11 mouse cellular contexts compared by ENCODE assay signal in genomic region chr3:102471251-102471650, GRCm38 (mm10). TPM values are rescaled to one million over a fixed set of nuclear protein-coding genes. Genes with fewer than 3 reads are reported as not detected.
DNase-seq lines count a peak whose midpoint lies in the region; ATAC-seq and TF ChIP-seq lines count a peak whose summit lies in the region.
"Had no signal": no experiment of that assay in that cellular context is flagged by ENCODE, and none has a peak within 500 bp of the region (broad histone marks: within the 10 kb centered on the region; RNA-seq: fewer than 3 reads in every experiment).

No protein-coding gene starts in this region.

- WGBS in kidney, adult 2 months = 42% methylated on average over 5 of the region's 5 CpGs
- WGBS in embryonic facial prominence, embryonic 10.5 days = 67% methylated on average over 5 of the region's 5 CpGs
- 42% methylated on average over 5 of the region's 5 CpGs for WGBS in limb, embryonic 14.5 days
- 54% methylated on average over 5 of the region's 5 CpGs for WGBS in liver, postnatal 0 days (ENCODE audit: insufficient replicate concordance)

- DNase-seq in kidney, adult 2 months = no peak
- no peak for DNase-seq in kidney, adult 8-10 months
- DNase-seq in embryonic facial prominence, embryonic 10.5 days (ENCODE audit: low spot score) = no peak
- no peak for DNase-seq in limb, embryonic 14.5 days (ENCODE audit: low spot score)
- no peak for DNase-seq in embryo, embryonic 11 days
- DNase-seq in liver, postnatal 0 days = no peak
- DNase-seq: cerebellum, adult 8-10 months; kidney, adult 11 months; left cerebral cortex, postnatal 4 days had no signal

- H3K27ac ChIP-seq in kidney, adult 2 months (ENCODE audit: insufficient read depth, low read depth, low read length) = no peak overlapping the region
- no peak overlapping the region for H3K27ac ChIP-seq in embryonic facial prominence, embryonic 10.5 days (replicated peaks)
- no peak overlapping the region for H3K27ac ChIP-seq in limb, embryonic 14.5 days (replicated peaks; ENCODE audit: low read depth, low read length)
- no peak overlapping the region for H3K27ac ChIP-seq in liver, postnatal 0 days (ENCODE audit: low read depth)

- ATAC-seq in limb, embryonic 14.5 days (ENCODE audit: low FRiP score, low read depth) = no peak
- ATAC-seq in liver, postnatal 0 days = no peak

- H3K79me2 ChIP-seq in C2C12 (ENCODE audit: control insufficient read depth, insufficient read depth) = peaks cover 64% of the 10 kb centered on the region

- H3K79me3 ChIP-seq in C2C12 (ENCODE audit: low read depth) = peaks cover 55% of the 10 kb centered on the region

- H3K4me3 ChIP-seq in kidney, adult 2 months (ENCODE audit: insufficient read depth, low read depth, low read length) = peak overlapping the region; percentile 30; the same call in 1 of the 2 replicates
- peak overlapping the region; percentile 62 for H3K4me3 ChIP-seq in C2C12 (ENCODE audit: insufficient read depth, poor library complexity, severe bottlenecking)
- H3K4me3 ChIP-seq in embryonic facial prominence, embryonic 10.5 days = peak overlapping the region; percentile 61; the same call in 1 of the 2 replicates
- H3K4me3 ChIP-seq in limb, embryonic 14.5 days (replicated peaks; ENCODE audit: low read length) = peak overlapping the region; percentile 49
- no peak overlapping the region for H3K4me3 ChIP-seq in liver, postnatal 0 days (ENCODE audit: low read depth, low read length)
- H3K4me3 ChIP-seq: megakaryocyte, embryonic 14.5 days had no signal

- H3K9me3 ChIP-seq in embryonic facial prominence, embryonic 10.5 days = no peaks in the 10 kb centered on the region
- H3K9me3 ChIP-seq in limb, embryonic 14.5 days (ENCODE audit: control insufficient read depth, low read length) = no peaks in the 10 kb centered on the region
- H3K9me3 ChIP-seq in liver, postnatal 0 days (ENCODE audit: low read length) = no peaks in the 10 kb centered on the region

- no peak for TF ChIP-seq CTCF in kidney, adult 2 months (conservative IDR thresholded peaks at IDR 0.05; ENCODE audit: insufficient read depth, insufficient read length, low read depth, low read length)
- no peak for TF ChIP-seq CTCF in C2C12 (IDR thresholded peaks at IDR 0.05; ENCODE audit: control insufficient read depth, insufficient read depth, insufficient read length)
- TF ChIP-seq CTCF in liver, postnatal 0 days (IDR thresholded peaks at IDR 0.05; ENCODE audit: low read depth) = no peak

- TF ChIP-seq POLR2A in kidney, adult 2 months (IDR thresholded peaks at IDR 0.05; ENCODE audit: low read depth, low read length) = no peak
- TF ChIP-seq POLR2A in limb, embryonic 14.5 days (IDR thresholded peaks at IDR 0.05; ENCODE audit: borderline replicate concordance, extremely low read depth, insufficient read depth, insufficient read length) = no peak

- no peak overlapping the region for H3K9ac ChIP-seq in limb, embryonic 14.5 days (ENCODE audit: low read depth, low read length, severe bottlenecking)
- H3K9ac ChIP-seq in liver, postnatal 0 days (replicated peaks) = no peak overlapping the region

- no peaks in the 10 kb centered on the region for H3K36me3 ChIP-seq in kidney, adult 2 months (ENCODE audit: control insufficient read depth, insufficient read depth, low read length)
- peaks cover 7% of the 10 kb centered on the region for H3K36me3 ChIP-seq in C2C12 (ENCODE audit: control insufficient read depth, insufficient read depth)
- H3K36me3 ChIP-seq in embryonic facial prominence, embryonic 10.5 days (replicated peaks) = no peaks in the 10 kb centered on the region
- H3K36me3 ChIP-seq in limb, embryonic 14.5 days (ENCODE audit: control insufficient read depth, insufficient read depth, low read length) = no peaks in the 10 kb centered on the region
- H3K36me3 ChIP-seq in liver, postnatal 0 days (replicated peaks; ENCODE audit: insufficient read depth, low read length) = no peaks in the 10 kb centered on the region

- no peak for TF ChIP-seq EP300 in liver, postnatal 0 days (IDR thresholded peaks at IDR 0.05; ENCODE audit: low read depth)

- no peaks in the 10 kb centered on the region for H3K27me3 ChIP-seq in kidney, adult 2 months (replicated peaks; ENCODE audit: control insufficient read depth, insufficient read depth, low read length)
- H3K27me3 ChIP-seq in C2C12 (ENCODE audit: control insufficient read depth, insufficient read depth, insufficient read length) = no peaks in the 10 kb centered on the region
- H3K27me3 ChIP-seq in embryonic facial prominence, embryonic 10.5 days (replicated peaks; ENCODE audit: low read depth, poor library complexity, severe bottlenecking) = peaks cover 64% of the 10 kb centered on the region
- H3K27me3 ChIP-seq in limb, embryonic 14.5 days (ENCODE audit: control insufficient read depth, insufficient read depth, low read length) = 0 out of 2 replicates have a peak, but pooled peaks cover 4% of the 10 kb centered on the region
- peaks cover 17% of the 10 kb centered on the region for H3K27me3 ChIP-seq in liver, postnatal 0 days (ENCODE audit: insufficient read depth, low read length)

- H3K4me2 ChIP-seq in limb, embryonic 14.5 days (replicated peaks; ENCODE audit: low read depth, low read length, severe bottlenecking) = peak overlapping the region; percentile 58
- no peak overlapping the region for H3K4me2 ChIP-seq in liver, postnatal 0 days (ENCODE audit: low read depth, low read length)

- H3K4me1 ChIP-seq in kidney, adult 2 months (ENCODE audit: control insufficient read depth, insufficient read depth, low read length) = no peaks in the 10 kb centered on the region
- peaks cover 27% of the 10 kb centered on the region for H3K4me1 ChIP-seq in embryonic facial prominence, embryonic 10.5 days
- peaks cover 11% of the 10 kb centered on the region; the same call in 1 of the 2 replicates for H3K4me1 ChIP-seq in limb, embryonic 14.5 days (ENCODE audit: control insufficient read depth, insufficient read depth, low read length)
- no peaks in the 10 kb centered on the region for H3K4me1 ChIP-seq in liver, postnatal 0 days (ENCODE audit: insufficient read depth)
- H3K4me1 ChIP-seq: megakaryocyte, embryonic 14.5 days had no signal

- peak overlapping the region; percentile 16 for H3ac ChIP-seq in C2C12 (ENCODE audit: control insufficient read depth, insufficient read length, low read depth)

TF ChIP-seq in C2C12, 6 proteins besides CTCF, POLR2A, EP300 and RAD21:
- peak; percentile 60 for TF ChIP-seq MAX (IDR thresholded peaks at IDR 0.05)
- no peak for TF ChIP-seq USF1 (IDR thresholded peaks at IDR 0.05; ENCODE audit: low read depth)
- peak; percentile 49 for TF ChIP-seq MYOD1 (IDR thresholded peaks at IDR 0.05; ENCODE audit: control insufficient read depth, insufficient read length, low read depth)

RNA-seq across cellular contexts. Expression of gene Ngf, which starts 1.5 kb away (rescaled TPM):
- polyA plus RNA-seq in kidney, adult 2 months (2012; rRNA removed) = 17.0 and 18.7 TPM in 2 replicates
- 115 TPM for polyA plus RNA-seq in C2C12 (2012; fragmentation: generic; extraction: Trizol)
- 1.4 and 2.3 TPM in 2 replicates for polyA plus RNA-seq in embryonic facial prominence, embryonic 10.5 days (2016; fragmentation: Nextera tagmentation; extraction: Ambion mirVana)
- polyA plus RNA-seq in limb, embryonic 14.5 days (2012; rRNA removed) = 42.0 and 49.1 TPM in 2 replicates
- 14.6 and 16.1 TPM in 2 replicates for polyA plus RNA-seq in limb, embryonic 14.5 days (2014; fragmentation: Nextera tagmentation; extraction: Ambion mirVana)
- polyA plus RNA-seq in liver, postnatal 0 days (2015; fragmentation: Nextera tagmentation; extraction: Ambion mirVana) = 0.56 and 0.92 TPM in 2 replicates
